Mouse (Mus musculus) stomach, embryonic 15.5 days (tissue): Measurements from ENCODE around the gene Gp2. TPM values are rescaled to one million over a fixed set of nuclear protein-coding genes. Genes with fewer than 3 reads are reported as not detected.

Experiments used
- ATAC-seq: fragments of 200-750 bp; cut with Nextera tagmentation; 2 replicates; pipeline ENCODE4 v1.8.0; 2017; ENCODE audit warnings: low read depth, moderate number of reproducible peaks, moderate TSS enrichment; ENCODE audit not compliant: insufficient read depth, low FRiP score
- H3K27ac ChIP-seq: fragments of 300-500 bp; sonication (generic); 2 replicates; pipeline ENCODE4 v1.5.1; 2015; ENCODE audit warnings: mild to moderate bottlenecking, inconsistent platforms
- H3K27me3 ChIP-seq: fragments of 300-500 bp; sonication (generic); replicated peaks from 2 replicates; pipeline ENCODE4 v1.6.1; 2015; ENCODE audit warnings: inconsistent platforms
- H3K36me3 ChIP-seq: fragments of 300-500 bp; sonication (generic); 2 replicates; pipeline ENCODE4 v1.6.1; 2015; ENCODE audit warnings: inconsistent platforms
- H3K4me1 ChIP-seq: fragments of 300-500 bp; sonication (generic); 2 replicates; pipeline ENCODE4 v1.6.1; 2015; ENCODE audit warnings: inconsistent platforms
- H3K4me2 ChIP-seq: fragments of 300-500 bp; sonication (generic); 2 replicates; pipeline ENCODE4 v1.6.1; 2015; ENCODE audit warnings: mild to moderate bottlenecking, inconsistent platforms
- H3K4me3 ChIP-seq: fragments of 300-500 bp; sonication (generic); replicated peaks from 2 replicates; pipeline ENCODE4 v1.5.1; 2015; ENCODE audit warnings: inconsistent platforms
- H3K9ac ChIP-seq: fragments of 300-500 bp; sonication (generic); 2 replicates; pipeline ENCODE4 v1.6.1; 2015; ENCODE audit warnings: inconsistent platforms
- H3K9me3 ChIP-seq: fragments of 300-500 bp; sonication (generic); 2 replicates; pipeline ENCODE4 v1.6.1; 2016; ENCODE audit warnings: inconsistent platforms
- WGBS: fragments of 180-500 bp; shearing (Covaris S2); methylation state at CpG from one replicate; pipeline ENCODE4 v1.1.7; 2015; 5-methylcytosine and 5-hydroxymethylcytosine counted together
- polyA plus RNA-seq: library from polyadenylated mRNA; unstranded; fragments of >200 nt; fragmentation: Nextera tagmentation; extraction: Ambion mirVana; gene quantifications from 2 replicates; pipeline ENCODE4 v1.2.1, GENCODE M21; 2015

The Gp2 gene
- polyA plus RNA-seq = 0.74 and 0.97 TPM in 2 replicates

DNA sequence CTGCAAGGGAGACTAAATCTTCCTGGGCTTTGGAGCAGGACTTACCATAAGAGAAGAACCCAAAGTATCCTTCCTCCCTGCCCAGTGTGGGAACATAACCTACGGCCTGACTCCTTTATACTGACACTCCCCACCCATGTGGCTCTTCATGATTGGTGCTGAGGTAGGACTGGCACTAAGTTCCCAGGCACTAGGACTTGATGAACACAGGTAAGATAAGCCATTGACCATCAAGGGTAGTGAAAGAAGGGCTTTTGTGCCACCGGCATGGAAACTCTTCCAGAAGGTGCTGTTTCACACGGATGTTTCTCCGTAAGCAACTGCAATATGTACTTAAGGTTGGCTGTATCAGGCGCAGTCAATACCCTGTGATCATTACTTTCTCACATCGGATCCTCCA, at the start of gene Gp2:
Gene Gp2, minus strand, starts transcription at position 101 of the 400 bp plus-strand sequence.
- H3K27ac ChIP-seq = no peak within 1 kb of the TSS
- H3K36me3 ChIP-seq = no peaks in the 10 kb centered on the region
- H3K4me2 ChIP-seq = no peak within 1 kb of the TSS
- no peak for ATAC-seq
- no peaks in the 10 kb centered on the region for H3K4me1 ChIP-seq
- no peaks in the 10 kb centered on the region for H3K27me3 ChIP-seq
- 83% methylated on average over 6 of the region's 6 CpGs for WGBS
- H3K9me3 ChIP-seq = no peaks in the 10 kb centered on the region
- no peak within 1 kb of the TSS for H3K4me3 ChIP-seq
- H3K9ac ChIP-seq = no peak within 1 kb of the TSS

DNA sequence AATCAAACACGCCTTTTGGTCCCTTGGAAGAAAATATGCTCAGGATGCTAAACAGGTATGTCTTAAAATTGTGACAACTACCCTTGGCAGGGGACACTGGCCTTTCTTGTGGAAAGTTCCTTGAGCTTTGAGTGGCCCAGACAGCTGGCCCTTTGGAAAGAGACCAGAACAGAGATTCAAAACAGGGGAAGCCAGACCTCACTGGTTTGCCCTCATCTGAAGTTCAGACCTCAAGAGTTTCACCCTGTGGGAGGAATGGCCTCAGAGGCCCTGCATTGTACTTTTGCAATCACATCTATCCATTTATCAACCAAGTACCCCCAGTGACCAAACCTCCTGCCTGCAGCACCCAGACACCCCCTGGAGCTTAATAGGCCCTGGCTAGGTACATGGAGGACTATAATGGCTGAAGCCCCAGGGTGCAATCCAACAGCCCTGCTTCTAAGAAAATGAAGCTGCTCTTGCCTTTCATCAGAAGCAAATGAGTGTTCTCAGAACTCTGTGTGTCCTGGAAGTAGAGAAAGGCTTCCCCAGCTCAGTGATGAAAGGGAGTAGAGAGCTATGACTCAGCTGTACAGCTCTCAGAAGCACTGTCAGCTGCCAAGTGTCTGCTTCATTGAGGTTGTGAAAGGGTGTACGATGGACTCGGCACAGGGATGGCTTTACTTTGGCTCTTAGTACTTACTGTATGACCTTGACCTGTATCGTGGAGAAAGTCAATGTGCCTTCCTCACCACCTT, 31.1 kb upstream of the Gp2 start:
- Histone ChIP-seq H3K4me2 (no peak overlapping the region), H3K27me3 (no peaks in the 10 kb centered on the region), H3K4me1 (no peaks in the 10 kb centered on the region), H3K36me3 (no peaks in the 10 kb centered on the region), H3K4me3 (no peak overlapping the region), H3K27ac (no peak overlapping the region), H3K9ac (no peak overlapping the region), H3K9me3 (no peaks in the 10 kb centered on the region)
- no peak for ATAC-seq
- WGBS = 80% methylated on average over 4 of the region's 4 CpGs

DNA sequence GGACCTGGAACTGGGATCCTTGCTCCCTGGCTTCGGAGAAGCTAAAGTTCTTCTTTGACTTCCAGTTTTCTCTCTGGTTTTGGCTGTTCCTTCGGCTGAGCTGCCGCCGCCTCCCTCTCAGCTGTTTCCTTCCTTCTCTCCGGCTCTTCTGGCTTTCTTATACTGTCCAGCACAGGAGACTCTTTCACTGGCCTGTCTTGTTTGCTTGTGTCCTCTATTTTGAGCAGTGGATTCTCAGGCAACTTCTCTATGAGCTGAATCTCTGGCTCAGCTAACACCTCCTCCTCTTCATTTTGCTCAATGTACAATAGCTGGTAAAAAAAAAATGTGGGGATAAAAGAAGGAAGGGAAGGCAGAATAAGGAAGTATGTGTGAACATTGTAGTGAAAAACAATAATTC, 27.6 kb upstream of the Gp2 start:
- no peak overlapping the region for H3K27ac ChIP-seq
- H3K9ac ChIP-seq = no peak overlapping the region
- no peaks in the 10 kb centered on the region for H3K27me3 ChIP-seq
- H3K4me2 ChIP-seq = no peak overlapping the region
- H3K9me3 ChIP-seq = no peaks in the 10 kb centered on the region
- H3K4me1 ChIP-seq = no peaks in the 10 kb centered on the region
- H3K36me3 ChIP-seq = no peaks in the 10 kb centered on the region
- no peak for ATAC-seq
- 88% methylated on average over 5 of the region's 5 CpGs for WGBS
- no peak overlapping the region for H3K4me3 ChIP-seq

DNA sequence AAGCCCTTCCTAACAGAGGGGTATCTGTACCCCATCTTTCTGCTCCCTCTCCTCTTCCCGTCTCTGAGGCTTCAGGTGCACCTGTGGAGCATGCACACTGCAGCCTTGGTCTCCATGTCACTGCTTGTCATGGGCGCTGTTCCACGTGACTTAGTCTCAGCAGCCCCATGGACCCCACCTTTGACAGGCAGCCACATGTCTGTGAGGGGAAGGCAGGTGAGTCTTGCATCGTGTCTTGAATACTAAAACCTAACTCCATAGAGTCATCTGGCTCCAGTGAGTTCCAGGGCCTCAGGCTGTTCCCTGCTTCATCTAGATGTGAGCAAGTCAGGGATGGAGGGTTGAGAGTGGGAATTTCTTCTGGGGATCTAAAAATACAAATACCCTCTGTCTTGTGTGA, 25.1 kb upstream of the Gp2 start:
- H3K36me3 ChIP-seq = no peaks in the 10 kb centered on the region
- WGBS = 82% methylated on average over 4 of the region's 4 CpGs
- ATAC-seq = no peak

DNA sequence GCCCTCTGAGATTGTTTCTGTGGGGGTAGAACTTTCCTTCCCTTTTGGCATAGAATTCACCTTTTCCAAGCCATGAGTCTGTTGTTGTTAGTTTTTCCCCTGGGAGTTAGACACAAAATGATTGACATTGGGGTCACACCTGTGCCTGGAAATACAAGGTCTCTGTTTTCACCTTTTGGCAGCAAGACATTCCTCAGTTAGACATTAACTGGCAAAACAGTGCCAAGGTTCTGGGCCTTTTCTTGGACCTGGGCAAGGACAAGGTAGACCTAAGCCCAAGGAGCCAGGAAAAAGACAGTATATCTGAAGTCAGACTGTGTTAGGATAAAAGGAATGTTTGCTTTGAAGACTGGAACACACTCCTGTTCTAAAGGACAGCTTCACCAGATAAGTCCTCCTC, 20.2 kb upstream of the Gp2 start, which contains the start of gene Umod:
Gene Umod, minus strand, starts transcription at position 27 of the 400 bp plus-strand sequence.
- Histone ChIP-seq H3K9me3 (no peaks in the 10 kb centered on the region), H3K36me3 (no peaks in the 10 kb centered on the region), H3K27me3 (no peaks in the 10 kb centered on the region), H3K4me3 (no peak within 1 kb of the TSS), H3K27ac (no peak within 1 kb of the TSS), H3K4me2 (no peak within 1 kb of the TSS), H3K4me1 (no peaks in the 10 kb centered on the region), H3K9ac (no peak within 1 kb of the TSS)
- no peak for ATAC-seq

More for the DNA sequence above, 25.1 kb upstream of the Gp2 start:
- no peaks in the 10 kb centered on the region for H3K9me3 ChIP-seq
- H3K9ac ChIP-seq = no peak overlapping the region
- no peak overlapping the region for H3K4me2 ChIP-seq
- H3K27me3 ChIP-seq = no peaks in the 10 kb centered on the region
- no peak overlapping the region for H3K27ac ChIP-seq
- H3K4me3 ChIP-seq = no peak overlapping the region
- no peaks in the 10 kb centered on the region for H3K4me1 ChIP-seq

DNA sequence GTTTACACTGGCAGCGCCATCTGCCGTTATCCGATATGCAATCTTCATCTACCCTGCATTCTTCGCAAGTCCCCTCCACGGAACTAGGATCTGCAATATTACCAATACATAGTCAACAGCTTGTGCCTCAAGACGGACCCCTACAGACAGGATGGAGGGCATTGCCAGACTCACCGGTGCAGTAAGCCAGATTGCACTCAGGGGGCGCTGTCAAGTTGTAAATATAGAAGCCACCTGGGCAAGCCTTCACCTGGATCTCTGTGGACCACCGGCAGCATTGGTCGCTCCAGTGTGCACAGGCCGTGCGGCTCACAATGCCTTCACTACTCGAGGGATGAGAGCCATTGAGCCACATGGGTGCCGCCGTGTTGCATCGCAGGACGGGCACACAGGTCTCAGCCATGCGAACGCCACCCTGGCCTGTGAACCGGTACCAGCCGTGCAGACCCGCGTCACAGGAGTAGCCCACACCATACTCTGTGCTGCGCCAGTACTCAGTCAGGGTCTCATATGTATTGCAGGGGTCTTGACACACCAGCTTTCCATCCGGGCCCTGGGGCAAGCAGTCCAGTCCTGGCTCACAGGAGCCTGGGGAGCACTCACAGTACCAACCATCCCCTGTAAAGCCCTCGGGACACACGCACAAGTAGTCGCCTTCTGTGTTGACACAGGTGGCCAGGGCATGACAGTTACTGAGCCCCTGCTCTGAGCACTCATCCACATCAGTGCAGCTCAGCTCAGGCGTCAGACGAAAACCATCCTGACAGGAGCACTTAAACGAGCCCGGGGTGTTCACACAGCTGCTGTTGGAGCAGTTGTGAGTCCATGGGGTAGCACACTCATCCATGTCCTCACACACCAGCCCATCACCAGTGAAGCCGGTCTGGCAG, 17.7 kb upstream of the Gp2 start:
- no peaks in the 10 kb centered on the region for H3K27me3 ChIP-seq
- H3K27ac ChIP-seq = no peak overlapping the region
- no peak overlapping the region for H3K4me3 ChIP-seq
- WGBS = 68% methylated on average over 33 of the region's 33 CpGs
- H3K9me3 ChIP-seq = no peaks in the 10 kb centered on the region
- no peaks in the 10 kb centered on the region for H3K4me1 ChIP-seq
- H3K9ac ChIP-seq = no peak overlapping the region
- no peak for ATAC-seq
- no peaks in the 10 kb centered on the region for H3K36me3 ChIP-seq
- H3K4me2 ChIP-seq = no peak overlapping the region

DNA sequence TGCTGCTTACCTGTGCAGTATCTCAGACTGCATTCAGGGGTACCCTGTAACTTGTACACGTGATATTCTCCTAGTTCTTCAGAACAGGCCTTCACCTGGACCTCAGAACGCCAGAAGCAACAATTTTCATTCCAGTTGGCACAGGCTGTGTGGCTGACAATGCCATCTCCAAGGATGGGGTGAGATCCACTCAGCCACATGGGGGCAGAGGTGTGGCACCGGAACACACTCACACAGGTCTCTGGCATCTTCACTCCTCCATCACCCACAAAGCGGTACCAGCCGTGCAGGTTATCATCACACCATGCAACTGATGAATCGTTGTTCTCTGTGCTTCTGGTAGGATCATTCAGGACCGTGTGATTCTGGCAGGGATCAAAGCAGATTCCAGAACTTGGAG, 4.9 kb downstream of the Gp2 start:
- no peak for ATAC-seq
- Histone ChIP-seq H3K9me3 (no peaks in the 10 kb centered on the region), H3K4me1 (no peaks in the 10 kb centered on the region), H3K9ac (no peak overlapping the region), H3K27ac (no peak overlapping the region), H3K4me3 (no peak overlapping the region), H3K36me3 (no peaks in the 10 kb centered on the region), H3K4me2 (no peak overlapping the region), H3K27me3 (no peaks in the 10 kb centered on the region)
- WGBS = 73% methylated on average over 7 of the region's 7 CpGs

DNA sequence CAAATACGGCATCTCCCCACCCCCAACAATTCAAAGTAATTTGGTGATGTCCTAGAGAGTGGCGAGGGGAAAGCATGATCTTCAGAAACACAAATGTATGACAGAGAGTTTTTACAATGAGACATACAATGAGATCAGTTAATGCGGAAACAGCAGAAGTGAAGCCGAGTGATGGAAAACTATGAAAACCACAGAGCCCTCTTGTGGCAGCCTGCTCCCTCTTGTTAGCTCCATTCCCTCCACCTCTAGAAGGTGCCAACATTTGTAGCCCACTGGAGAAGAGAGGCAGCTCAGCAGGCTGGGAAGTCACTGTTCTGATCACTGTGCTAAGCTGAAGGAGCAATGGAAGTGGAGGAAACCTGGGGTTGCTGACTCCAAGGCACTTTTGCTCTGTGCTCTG, 15.2 kb downstream of the Gp2 start:
- Histone ChIP-seq H3K4me1 (no peaks in the 10 kb centered on the region), H3K9ac (no peak overlapping the region), H3K4me3 (no peak overlapping the region), H3K4me2 (no peak overlapping the region), H3K9me3 (no peaks in the 10 kb centered on the region), H3K36me3 (no peaks in the 10 kb centered on the region), H3K27ac (no peak overlapping the region), H3K27me3 (no peaks in the 10 kb centered on the region)
- WGBS = 54% methylated on average over 4 of the region's 4 CpGs
- ATAC-seq = no peak

DNA sequence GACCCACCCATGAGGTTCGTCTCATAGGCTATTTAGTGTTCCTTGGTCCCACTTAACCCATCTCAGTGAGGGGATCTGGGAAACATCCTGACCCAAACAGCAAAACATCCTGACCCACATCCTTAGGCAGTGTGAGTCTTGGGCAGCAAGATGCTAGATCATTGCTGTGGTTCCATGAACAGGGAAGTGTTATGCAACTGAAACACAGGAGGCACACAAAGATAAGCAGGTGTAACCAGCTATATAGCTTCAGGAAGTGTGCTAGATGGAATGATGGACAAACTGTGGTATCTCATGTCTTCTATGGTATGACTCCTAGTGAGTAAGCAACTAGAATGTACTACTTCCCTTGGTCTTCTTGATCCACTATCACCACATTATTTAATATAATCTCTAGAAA, 17.1 kb downstream of the Gp2 start:
- Histone ChIP-seq H3K27me3 (no peaks in the 10 kb centered on the region), H3K9me3 (no peaks in the 10 kb centered on the region), H3K4me2 (no peak overlapping the region), H3K27ac (no peak overlapping the region), H3K4me1 (no peaks in the 10 kb centered on the region), H3K36me3 (no peaks in the 10 kb centered on the region), H3K4me3 (no peak overlapping the region), H3K9ac (no peak overlapping the region)
- WGBS = 69% methylated on average over 1 of the region's 1 CpGs
- no peak for ATAC-seq

DNA sequence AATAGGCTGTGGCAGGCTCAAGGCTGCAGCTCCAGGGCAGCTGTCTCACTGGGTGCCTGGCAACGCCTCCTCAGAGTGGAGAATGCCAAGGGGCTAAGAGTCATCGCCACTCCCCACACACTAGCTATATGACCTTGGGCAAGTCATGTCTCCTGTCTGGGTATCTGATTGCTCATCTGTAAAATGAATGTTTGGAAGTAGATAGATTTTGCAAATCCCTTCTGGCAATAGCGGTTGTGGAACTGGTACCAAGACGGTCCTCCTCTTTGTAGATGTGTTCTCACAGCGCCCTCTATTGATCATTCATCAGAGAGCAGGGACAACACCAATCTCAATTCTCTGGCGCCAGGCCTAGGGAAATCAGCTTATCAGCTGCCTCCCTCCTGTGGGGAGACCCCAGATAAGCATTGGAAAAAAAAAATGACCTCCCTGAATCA, 31.9 kb downstream of the Gp2 start:
- Histone ChIP-seq H3K4me3 (no peak overlapping the region), H3K27ac (no peak overlapping the region), H3K9ac (no peak overlapping the region), H3K36me3 (no peaks in the 10 kb centered on the region), H3K9me3 (no peaks in the 10 kb centered on the region), H3K4me1 (no peaks in the 10 kb centered on the region), H3K27me3 (no peaks in the 10 kb centered on the region), H3K4me2 (no peak overlapping the region)
- no peak for ATAC-seq
- WGBS = 17% methylated on average over 6 of the region's 6 CpGs

DNA sequence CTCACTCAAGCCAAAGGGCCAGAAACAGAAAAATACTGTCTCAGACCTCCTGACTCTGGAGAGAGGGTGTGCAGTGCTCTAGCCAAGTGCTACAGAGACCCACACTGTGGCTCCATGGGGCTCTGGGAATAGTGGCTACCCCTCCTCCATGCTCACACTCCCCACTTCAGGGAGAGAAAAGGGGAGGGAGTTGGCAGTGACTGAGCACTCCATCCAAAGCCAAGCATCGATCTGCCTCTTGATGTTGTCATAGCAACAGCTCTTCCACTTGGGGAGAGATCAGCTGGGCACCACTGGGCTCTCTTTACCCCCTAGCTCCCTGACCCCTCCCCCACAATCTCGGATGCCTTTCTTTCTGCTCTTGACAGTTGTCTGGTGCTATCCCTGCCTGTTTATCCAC, 38.4 kb downstream of the Gp2 start:
- no peak overlapping the region for H3K4me2 ChIP-seq
- no peaks in the 10 kb centered on the region for H3K9me3 ChIP-seq
- no peaks in the 10 kb centered on the region for H3K36me3 ChIP-seq
- H3K9ac ChIP-seq = no peak overlapping the region
- no peak overlapping the region for H3K27ac ChIP-seq
- H3K27me3 ChIP-seq = no peaks in the 10 kb centered on the region
- no peak overlapping the region for H3K4me3 ChIP-seq
- 2% methylated on average over 2 of the region's 2 CpGs for WGBS
- ATAC-seq = no peak
- H3K4me1 ChIP-seq = no peaks in the 10 kb centered on the region

DNA sequence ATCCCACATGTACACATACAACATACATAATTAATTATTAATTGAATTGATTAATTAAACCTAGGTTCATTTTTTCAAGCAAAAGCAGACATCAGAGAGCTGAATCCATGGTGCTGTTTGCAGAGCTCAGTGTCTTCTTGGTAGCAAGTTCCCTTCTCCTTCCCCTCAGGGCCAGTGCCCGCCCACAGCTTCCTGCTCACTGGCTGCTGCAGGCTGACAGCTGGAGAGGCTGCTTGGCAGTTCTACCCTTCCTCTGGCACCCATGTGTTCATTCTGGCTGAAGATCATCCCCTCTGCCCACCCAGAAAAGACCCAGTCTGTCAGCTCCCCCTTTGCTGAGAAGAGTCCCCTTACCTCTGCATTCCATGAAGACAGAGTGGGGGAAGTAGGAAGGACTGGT, 40.6 kb downstream of the Gp2 start:
- no peaks in the 10 kb centered on the region for H3K9me3 ChIP-seq
- WGBS = 70% methylated on average over 1 of the region's 1 CpGs

More for the DNA sequence above, 40.6 kb downstream of the Gp2 start:
- H3K27me3 ChIP-seq = no peaks in the 10 kb centered on the region
- no peak overlapping the region for H3K4me2 ChIP-seq
- no peak overlapping the region for H3K9ac ChIP-seq
- ATAC-seq = no peak
- no peak overlapping the region for H3K27ac ChIP-seq
- no peaks in the 10 kb centered on the region for H3K4me1 ChIP-seq
- no peak overlapping the region for H3K4me3 ChIP-seq
- H3K36me3 ChIP-seq = no peaks in the 10 kb centered on the region
